Mouse (Mus musculus) liver, embryonic 16.5 days (tissue): ENCODE data around the gene Dars. TPM values are rescaled to one million over a fixed set of nuclear protein-coding genes. Genes with fewer than 3 reads are reported as not detected.
"Not testable (repeated sequence)": the region's sequence is repeated elsewhere in the genome, so short reads cannot be mapped to it uniquely, and the experiment has no call there.

Experiments used
- ATAC-seq: fragments of 200-750 bp; cut with Nextera tagmentation; 2 replicates; pipeline ENCODE4 v1.8.0; 2017; ENCODE audit warnings: low read depth, mild to moderate bottlenecking, moderate number of reproducible peaks, moderate library complexity
- H3K27ac ChIP-seq: fragments of 300-500 bp; sonication (generic); 2 replicates; pipeline ENCODE4 v1.5.1; 2014; ENCODE audit warnings: mild to moderate bottlenecking, low read length
- H3K27me3 ChIP-seq: fragments of 300-500 bp; sonication (generic); 2 replicates; pipeline ENCODE4 v1.6.1; 2014; ENCODE audit warnings: low read depth, low read length, mixed read lengths; ENCODE audit not compliant: control insufficient read depth, insufficient read depth
- H3K36me3 ChIP-seq: fragments of 300-500 bp; sonication (generic); 2 replicates; pipeline ENCODE4 v1.6.1; 2014; ENCODE audit warnings: mild to moderate bottlenecking; ENCODE audit not compliant: control insufficient read depth, insufficient read depth
- H3K4me1 ChIP-seq: fragments of 300-500 bp; sonication (generic); 2 replicates; pipeline ENCODE4 v1.6.1; 2014; ENCODE audit warnings: low read depth, low read length, mixed read lengths; ENCODE audit not compliant: control insufficient read depth
- H3K4me2 ChIP-seq: fragments of 300-500 bp; sonication (generic); 2 replicates; pipeline ENCODE4 v1.6.1; 2014; ENCODE audit warnings: low read depth, low read length, mixed read lengths
- H3K4me3 ChIP-seq: fragments of 300-500 bp; sonication (generic); 2 replicates; pipeline ENCODE4 v1.5.1; 2014; ENCODE audit warnings: low read depth, mild to moderate bottlenecking, low read length
- H3K9ac ChIP-seq: fragments of 300-500 bp; sonication (generic); 2 replicates; pipeline ENCODE4 v1.6.1; 2014; ENCODE audit warnings: low read depth, low read length
- H3K9me3 ChIP-seq: fragments of 300-500 bp; sonication (generic); replicated peaks from 2 replicates; pipeline ENCODE4 v1.6.1; 2016; ENCODE audit warnings: low read length; ENCODE audit not compliant: control insufficient read depth
- WGBS: fragments of 180-500 bp; shearing (Covaris S2); extraction: QIAGEN DNeasy Blood & Tissue Kit; methylation state at CpG from one replicate; pipeline ENCODE4 v1.1.7; 2014; ENCODE audit not compliant: insufficient replicate concordance; 5-methylcytosine and 5-hydroxymethylcytosine counted together
- polyA plus RNA-seq: library from polyadenylated mRNA; unstranded; fragments of >200 nt; fragmentation: Nextera tagmentation; extraction: Ambion mirVana; gene quantifications from 2 replicates; pipeline ENCODE4 v1.2.1, GENCODE M21; 2015

Gene Dars
- polyA plus RNA-seq, 1 experiment from 2014 or later, result 98.0 TPM

- no peak overlapping the region for H3K9ac ChIP-seq
- H3K4me3 ChIP-seq, result no peak overlapping the region
- no peak overlapping the region for H3K27ac ChIP-seq
- ATAC-seq, result no peak
- no peaks in the 10 kb centered on the region for H3K9me3 ChIP-seq
- no peaks in the 10 kb centered on the region for H3K4me1 ChIP-seq
- H3K36me3 ChIP-seq, result peaks cover 82% of the 10 kb centered on the region
- H3K27me3 ChIP-seq, result no peaks in the 10 kb centered on the region
- 76% methylated on average over 13 of the region's 13 CpGs for WGBS
- H3K4me2 ChIP-seq, result no peak overlapping the region
Measured at GRCm38 (mm10) chr1:128337708-128338320, 79.4 kb downstream of the Dars start.

GRCm38 (mm10) chr1:128330313-128330712, 86.9 kb downstream of the Dars start:
- Histone ChIP-seq H3K4me3 (no peak overlapping the region), H3K27ac (no peak overlapping the region), H3K4me2 (no peak overlapping the region), H3K9me3 (no peaks in the 10 kb centered on the region), H3K9ac (no peak overlapping the region), H3K4me1 (no peaks in the 10 kb centered on the region), H3K27me3 (no peaks in the 10 kb centered on the region), H3K36me3 (peaks cover 46% of the 10 kb centered on the region)
- ATAC-seq, result no peak
- 92% methylated on average over 1 of the region's 1 CpGs for WGBS

GRCm38 (mm10) chr1:128328218-128328617, 89.0 kb downstream of the Dars start, which contains the start of gene Lct:
Gene Lct, minus strand, starts transcription at chr1:128328318.
- no peak for ATAC-seq
- H3K4me3 ChIP-seq, result no peak within 1 kb of the TSS
- 87% methylated on average over 3 of the region's 3 CpGs for WGBS
- no peak within 1 kb of the TSS for H3K27ac ChIP-seq
- peaks cover 3% of the 10 kb centered on the region; the same call in 1 of the 2 replicates for H3K4me1 ChIP-seq
- peaks cover 26% of the 10 kb centered on the region for H3K36me3 ChIP-seq
- no peaks in the 10 kb centered on the region for H3K9me3 ChIP-seq
- H3K4me2 ChIP-seq, result no peak within 1 kb of the TSS
- H3K9ac ChIP-seq, result no peak within 1 kb of the TSS
- H3K27me3 ChIP-seq, result no peaks in the 10 kb centered on the region

- Histone ChIP-seq H3K4me3 (no peak overlapping the region), H3K27ac (no peak overlapping the region), H3K36me3 (peaks cover 15% of the 10 kb centered on the region), H3K4me1 (peaks cover 4% of the 10 kb centered on the region; the same call in 1 of the 2 replicates), H3K9ac (no peak overlapping the region), H3K9me3 (no peaks in the 10 kb centered on the region), H3K4me2 (no peak overlapping the region), H3K27me3 (no peaks in the 10 kb centered on the region)
- peak; percentile 42; the same call in 1 of the 2 replicates for ATAC-seq
- WGBS, result 31% methylated on average over 1 of the region's 1 CpGs
Measured at GRCm38 (mm10) chr1:128327165-128327564, 90.0 kb downstream of the Dars start.

- H3K4me2 ChIP-seq, result no peak overlapping the region
- peaks cover 4% of the 10 kb centered on the region; the same call in 1 of the 2 replicates for H3K4me1 ChIP-seq
- H3K36me3 ChIP-seq, result no peaks in the 10 kb centered on the region
- H3K27ac ChIP-seq, result no peak overlapping the region
- H3K9me3 ChIP-seq, result no peaks in the 10 kb centered on the region
- no peak overlapping the region for H3K4me3 ChIP-seq
- ATAC-seq, result no peak
- no peak overlapping the region for H3K9ac ChIP-seq
- WGBS, result 79% methylated on average over 2 of the region's 2 CpGs
- H3K27me3 ChIP-seq, result no peaks in the 10 kb centered on the region
Measured at GRCm38 (mm10) chr1:128324776-128325175, 92.4 kb downstream of the Dars start.

GRCm38 (mm10) chr1:128323026-128323643, 94.0 kb downstream of the Dars start:
- Histone ChIP-seq H3K9me3 (no peaks in the 10 kb centered on the region), H3K9ac (no peak overlapping the region), H3K27ac (no peak overlapping the region), H3K36me3 (no peaks in the 10 kb centered on the region), H3K4me3 (no peak overlapping the region), H3K4me2 (no peak overlapping the region), H3K4me1 (peaks cover 4% of the 10 kb centered on the region; the same call in 1 of the 2 replicates), H3K27me3 (no peaks in the 10 kb centered on the region)
- 48% methylated on average over 8 of the region's 8 CpGs for WGBS
- ATAC-seq, result peak; percentile 28; the same call in 1 of the 2 replicates

- not testable (repeated sequence) for H3K27ac ChIP-seq, H3K9ac ChIP-seq, H3K4me2 ChIP-seq, H3K27me3 ChIP-seq, H3K36me3 ChIP-seq, H3K4me3 ChIP-seq, H3K9me3 ChIP-seq, H3K4me1 ChIP-seq, ATAC-seq
- 74% methylated on average over 6 of the region's 6 CpGs for WGBS
Measured at GRCm38 (mm10) chr1:128319266-128319665, 97.9 kb downstream of the Dars start.

GRCm38 (mm10) chr1:128314665-128315064, 102.5 kb downstream of the Dars start:
- no peaks in the 10 kb centered on the region for H3K27me3 ChIP-seq
- H3K9ac ChIP-seq, result no peak overlapping the region
- no peak overlapping the region for H3K27ac ChIP-seq
- no peak overlapping the region for H3K4me3 ChIP-seq
- H3K4me2 ChIP-seq, result no peak overlapping the region
- 16% methylated on average over 4 of the region's 4 CpGs for WGBS
- no peaks in the 10 kb centered on the region for H3K9me3 ChIP-seq
- no peaks in the 10 kb centered on the region for H3K36me3 ChIP-seq
- no peak for ATAC-seq
- H3K4me1 ChIP-seq, result no peaks in the 10 kb centered on the region
